Mouse (Mus musculus) urinary bladder, postnatal 0 days (tissue): Measurements from ENCODE around the gene Amy2a2. TPM values are rescaled to one million over a fixed set of nuclear protein-coding genes. Genes with fewer than 3 reads are reported as not detected.

Experiments
- polyA plus RNA-seq: library from polyadenylated mRNA; unstranded; fragments of >200 nt; fragmentation: Nextera tagmentation; extraction: Ambion mirVana; gene quantifications from 2 replicates; pipeline ENCODE4 v1.2.1, GENCODE M21; 2015

Amy2a2 gene
- not detected in 2 replicates for polyA plus RNA-seq

DNA sequence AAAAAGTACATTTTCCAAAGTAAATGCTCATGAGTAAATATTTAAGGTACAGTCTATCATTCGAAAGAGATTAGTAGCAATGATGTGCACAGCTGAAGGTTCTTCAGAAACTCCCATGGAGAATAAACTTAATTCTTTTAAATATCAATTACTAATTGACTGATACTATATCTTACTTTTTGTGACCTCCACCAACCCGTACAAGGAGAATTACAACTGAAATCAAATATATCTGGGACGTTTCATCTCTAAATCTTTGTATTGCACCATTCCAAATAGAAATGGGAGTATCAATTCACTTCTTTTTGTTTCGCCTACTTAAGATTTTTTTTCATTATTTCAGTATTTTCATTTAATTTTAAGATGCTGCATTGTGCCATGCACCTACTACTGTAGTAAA, at the start of gene Amy2a2:
Amy2a2 (minus strand) TSS at position 101 of the 400 bp plus-strand sequence.

DNA sequence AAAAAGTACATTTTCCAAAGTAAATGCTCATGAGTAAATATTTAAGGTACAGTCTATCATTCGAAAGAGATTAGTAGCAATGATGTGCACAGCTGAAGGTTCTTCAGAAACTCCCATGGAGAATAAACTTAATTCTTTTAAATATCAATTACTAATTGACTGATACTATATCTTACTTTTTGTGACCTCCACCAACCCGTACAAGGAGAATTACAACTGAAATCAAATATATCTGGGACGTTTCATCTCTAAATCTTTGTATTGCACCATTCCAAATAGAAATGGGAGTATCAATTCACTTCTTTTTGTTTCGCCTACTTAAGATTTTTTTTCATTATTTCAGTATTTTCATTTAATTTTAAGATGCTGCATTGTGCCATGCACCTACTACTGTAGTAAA, 32.5 kb downstream of the Amy2a2 start, which contains the start of gene Amy2a3:
Amy2a3 (minus strand) TSS at position 101 of the 400 bp plus-strand sequence.

Other genes starting within 250 kb of the Amy2a2 start
- not detected in 2 replicates for gene Amy2a5, start 97.8 kb downstream of the Amy2a2 start, polyA plus RNA-seq
- not detected in 2 replicates for gene Amy2a4, start 65.2 kb downstream of the Amy2a2 start, polyA plus RNA-seq
- gene Amy2a3, start 32.6 kb downstream of the Amy2a2 start, polyA plus RNA-seq, result not detected in 2 replicates
- gene Amy2a1, start 175.8 kb upstream of the Amy2a2 start, polyA plus RNA-seq, result not detected in 2 replicates